Mouse (Mus musculus) right cerebral cortex, postnatal 14 days (tissue): ENCODE measurements around the gene Gramd4.
A peak's percentile ranks its signal among the peaks of the same experiment; 100 is the strongest.

Experiments
- DNase-seq: peaks from one replicate; pipeline ENCODE4 v3.0.0; 2022

Gramd4 gene

GRCm38 (mm10) chr15:86057413-86057812, at the start of gene Gramd4:
Gramd4 (plus strand) TSS chr15:86057695.
- no peak for DNase-seq

GRCm38 (mm10) chr15:86013130-86013529, 44.4 kb upstream of the Gramd4 start:
- no peak for DNase-seq

- no peak for DNase-seq
Observed at GRCm38 (mm10) chr15:86013656-86014055, 43.8 kb upstream of the Gramd4 start.

GRCm38 (mm10) chr15:86015026-86015425, 42.5 kb upstream of the Gramd4 start:
- DNase-seq: no peak

- DNase-seq: no peak
Observed at GRCm38 (mm10) chr15:86015860-86016541, 41.5 kb upstream of the Gramd4 start.

- no peak for DNase-seq
Observed at GRCm38 (mm10) chr15:86017336-86017735, 40.2 kb upstream of the Gramd4 start.

- no peak for DNase-seq
Observed at GRCm38 (mm10) chr15:86018753-86019512, 38.6 kb upstream of the Gramd4 start.

- no peak for DNase-seq
Observed at GRCm38 (mm10) chr15:86020008-86020407, 37.5 kb upstream of the Gramd4 start.

- DNase-seq: no peak
Observed at GRCm38 (mm10) chr15:86021301-86021700, 36.2 kb upstream of the Gramd4 start.

GRCm38 (mm10) chr15:86021971-86022370, 35.5 kb upstream of the Gramd4 start:
- DNase-seq: no peak

GRCm38 (mm10) chr15:86027871-86028270, 29.6 kb upstream of the Gramd4 start:
- no peak for DNase-seq

GRCm38 (mm10) chr15:86029981-86030380, 27.5 kb upstream of the Gramd4 start:
- no peak for DNase-seq

GRCm38 (mm10) chr15:86032811-86033190, 24.7 kb upstream of the Gramd4 start:
- peak; percentile 46 for DNase-seq

- no peak for DNase-seq
Observed at GRCm38 (mm10) chr15:86033191-86033841, 24.2 kb upstream of the Gramd4 start, which contains the start of gene Celsr1. Celsr1 (minus strand) TSS chr15:86033777.

GRCm38 (mm10) chr15:86034021-86034523, 23.4 kb upstream of the Gramd4 start:
- DNase-seq: no peak

GRCm38 (mm10) chr15:86034781-86035360, 22.6 kb upstream of the Gramd4 start:
- DNase-seq: no peak

- no peak for DNase-seq
Observed at GRCm38 (mm10) chr15:86035913-86036312, 21.6 kb upstream of the Gramd4 start.

GRCm38 (mm10) chr15:86038802-86039201, 18.7 kb upstream of the Gramd4 start:
- DNase-seq: peak; percentile 52

GRCm38 (mm10) chr15:86041421-86041820, 16.1 kb upstream of the Gramd4 start:
- no peak for DNase-seq

- DNase-seq: no peak
Observed at GRCm38 (mm10) chr15:86042364-86042763, 15.1 kb upstream of the Gramd4 start.

- DNase-seq: no peak
Observed at GRCm38 (mm10) chr15:86049510-86049909, 8.0 kb upstream of the Gramd4 start.

- DNase-seq: no peak
Observed at GRCm38 (mm10) chr15:86050170-86050743, 7.2 kb upstream of the Gramd4 start.

GRCm38 (mm10) chr15:86051152-86051551, 6.3 kb upstream of the Gramd4 start:
- DNase-seq: no peak
